Mouse (Mus musculus) cerebellum, postnatal 4 days (tissue): ENCODE results near the gene Scp2.

Source experiments
- DNase-seq, 2 experiments: peaks; one replicate each; pipeline ENCODE4 v3.0.0; 2022; ENCODE audit warnings: low spot score in 2 of 2, mixed read lengths in 1 of 2

The Scp2 gene

GRCm38 (mm10) chr4:108060774-108061173, 84.0 kb downstream of the Scp2 start:
- DNase-seq, result no peak

GRCm38 (mm10) chr4:108059601-108060379, 85.0 kb downstream of the Scp2 start:
- no peak for DNase-seq

GRCm38 (mm10) chr4:108058166-108058565, 86.6 kb downstream of the Scp2 start:
- DNase-seq, result no peak

GRCm38 (mm10) chr4:108057247-108057646, 87.6 kb downstream of the Scp2 start:
- DNase-seq, result no peak

- DNase-seq, result no peak
Measured at GRCm38 (mm10) chr4:108055873-108056272, 88.9 kb downstream of the Scp2 start.

GRCm38 (mm10) chr4:108052673-108053072, 92.1 kb downstream of the Scp2 start:
- no peak for DNase-seq

- DNase-seq, result peak in 1 of 2 experiments; percentile 45
Measured at GRCm38 (mm10) chr4:108051687-108052274, 93.0 kb downstream of the Scp2 start.

- DNase-seq, result peak in 1 of 2 experiments; percentile 64
Measured at GRCm38 (mm10) chr4:108046136-108046535, 98.7 kb downstream of the Scp2 start.

- no peak for DNase-seq
Measured at GRCm38 (mm10) chr4:108045136-108046107, 99.4 kb downstream of the Scp2 start.

- DNase-seq, result no peak
Measured at GRCm38 (mm10) chr4:108037027-108037426, 107.8 kb downstream of the Scp2 start.

- no peak for DNase-seq
Measured at GRCm38 (mm10) chr4:108033041-108033764, 111.6 kb downstream of the Scp2 start.

GRCm38 (mm10) chr4:108032352-108032849, 112.4 kb downstream of the Scp2 start:
- DNase-seq, result no peak

GRCm38 (mm10) chr4:108031502-108032351, 113.1 kb downstream of the Scp2 start:
- DNase-seq, result no peak

GRCm38 (mm10) chr4:108030888-108031501, 113.8 kb downstream of the Scp2 start:
- DNase-seq, result no peak

GRCm38 (mm10) chr4:108026193-108026592, 118.6 kb downstream of the Scp2 start:
- no peak for DNase-seq

- DNase-seq, result no peak
Measured at GRCm38 (mm10) chr4:108025269-108025668, 119.5 kb downstream of the Scp2 start.

GRCm38 (mm10) chr4:108024641-108025040, 120.2 kb downstream of the Scp2 start:
- DNase-seq, result no peak

- DNase-seq, result no peak
Measured at GRCm38 (mm10) chr4:108023186-108023585, 121.6 kb downstream of the Scp2 start.

- no peak for DNase-seq
Measured at GRCm38 (mm10) chr4:108020178-108020577, 124.6 kb downstream of the Scp2 start.
